Mouse (Mus musculus) midbrain, embryonic 16.5 days (tissue): ENCODE results near the gene 5430419D17Rik. TPM values are rescaled to one million over a fixed set of nuclear protein-coding genes. Genes with fewer than 3 reads are reported as not detected.

Experiments used
- ATAC-seq: fragments of 200-750 bp; cut with Nextera tagmentation; 2 replicates; pipeline ENCODE4 v1.8.0; 2017; ENCODE audit warnings: moderate TSS enrichment
- H3K27ac ChIP-seq: fragments of 300-500 bp; sonication (generic); 2 replicates; pipeline ENCODE4 v1.5.1; 2014; ENCODE audit warnings: mild to moderate bottlenecking, low read length, mixed read lengths
- H3K27me3 ChIP-seq: fragments of 300-500 bp; sonication (generic); 2 replicates; pipeline ENCODE4 v1.6.1; 2014; ENCODE audit warnings: low read depth, low read length, mixed read lengths; ENCODE audit not compliant: control insufficient read depth, insufficient read depth
- H3K36me3 ChIP-seq: fragments of 300-500 bp; sonication (generic); 2 replicates; pipeline ENCODE4 v1.6.1; 2014; ENCODE audit warnings: mild to moderate bottlenecking, low read length, moderate library complexity, mixed read lengths; ENCODE audit not compliant: control insufficient read depth, insufficient read depth
- H3K4me1 ChIP-seq: fragments of 300-500 bp; sonication (generic); 2 replicates; pipeline ENCODE4 v1.6.1; 2014; ENCODE audit warnings: mild to moderate bottlenecking, low read length, mixed read lengths; ENCODE audit not compliant: control insufficient read depth, insufficient read depth
- H3K4me2 ChIP-seq: fragments of 300-500 bp; sonication (generic); 2 replicates; pipeline ENCODE4 v1.6.1; 2014; ENCODE audit warnings: mild to moderate bottlenecking, low read length, mixed read lengths
- H3K4me3 ChIP-seq: fragments of 300-500 bp; sonication (generic); 2 replicates; pipeline ENCODE4 v1.5.1; 2014; ENCODE audit warnings: low read depth, mild to moderate bottlenecking, low read length, moderate library complexity, mixed read lengths
- H3K9ac ChIP-seq: fragments of 300-500 bp; sonication (generic); 2 replicates; pipeline ENCODE4 v1.6.1; 2014; ENCODE audit warnings: low read depth, low read length, mixed read lengths
- H3K9me3 ChIP-seq: fragments of 300-500 bp; sonication (generic); replicated peaks from 2 replicates; pipeline ENCODE4 v1.6.1; 2014; ENCODE audit warnings: mild to moderate bottlenecking, low read length, mixed read lengths; ENCODE audit not compliant: control insufficient read depth, poor library complexity, severe bottlenecking
- WGBS: fragments of 180-500 bp; shearing (Covaris S2); extraction: QIAGEN DNeasy Blood & Tissue Kit; methylation state at CpG from one replicate; pipeline ENCODE4 v1.1.7; 2014; 5-methylcytosine and 5-hydroxymethylcytosine counted together
- polyA plus RNA-seq: library from polyadenylated mRNA; unstranded; fragments of >200 nt; fragmentation: Nextera tagmentation; extraction: Ambion mirVana; gene quantifications from 2 replicates; pipeline ENCODE4 v1.2.1, GENCODE M21; 2015

5430419D17Rik gene
- polyA plus RNA-seq, 1 experiment from 2014 or later = not detected

DNA sequence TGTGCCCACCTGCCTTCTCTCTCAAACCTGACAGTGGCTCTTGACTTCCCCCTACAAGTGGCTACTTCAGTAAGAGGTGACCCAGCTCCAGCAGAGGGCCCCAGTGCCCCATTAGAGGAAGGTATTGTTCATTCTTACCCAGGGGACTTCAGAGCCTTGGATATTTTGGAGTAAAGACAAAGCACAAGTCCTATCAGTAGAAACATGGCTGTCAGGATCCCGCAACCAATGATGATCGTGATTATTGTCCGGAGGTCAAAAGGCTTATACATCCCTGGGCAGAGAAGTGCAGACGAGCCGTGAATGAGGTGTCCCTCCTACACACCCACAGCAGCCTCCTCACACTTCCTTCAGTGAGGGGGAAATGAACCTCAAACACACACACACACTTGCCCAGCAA, 152.9 kb downstream of the 5430419D17Rik start:
- Histone ChIP-seq H3K27me3 (no peaks in the 10 kb centered on the region), H3K27ac (no peak overlapping the region), H3K36me3 (no peaks in the 10 kb centered on the region), H3K9me3 (no peaks in the 10 kb centered on the region), H3K4me2 (no peak overlapping the region), H3K4me1 (no peaks in the 10 kb centered on the region), H3K9ac (no peak overlapping the region), H3K4me3 (no peak overlapping the region)
- no peak for ATAC-seq
- 89% methylated on average over 5 of the region's 5 CpGs for WGBS

DNA sequence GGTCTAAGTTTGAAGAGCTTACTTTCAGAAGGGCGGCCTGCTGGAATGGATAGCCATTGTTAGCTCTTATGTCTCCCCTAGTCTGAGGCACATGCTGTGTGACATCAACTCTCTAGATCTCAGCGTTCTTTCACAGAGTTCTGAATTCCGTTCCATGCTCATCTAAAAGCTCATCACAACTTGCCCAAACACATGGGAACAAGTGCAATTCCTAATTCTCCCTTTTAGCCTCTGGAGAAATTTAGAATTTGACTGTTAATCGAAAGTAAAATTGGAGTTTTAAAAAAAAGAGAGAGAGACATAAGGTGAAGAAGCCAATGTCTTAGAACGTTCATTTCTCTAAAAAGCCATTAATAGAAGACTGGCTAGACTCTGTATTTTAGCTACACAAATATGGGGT, 155.2 kb downstream of the 5430419D17Rik start, which contains the start of gene Fam24b:
Fam24b (minus strand) TSS at position 101 of the 400 bp plus-strand sequence.
- Histone ChIP-seq H3K4me2 (no peak within 1 kb of the TSS), H3K9me3 (no peaks in the 10 kb centered on the region), H3K4me3 (no peak within 1 kb of the TSS), H3K4me1 (no peaks in the 10 kb centered on the region), H3K27ac (no peak within 1 kb of the TSS), H3K9ac (no peak within 1 kb of the TSS), H3K27me3 (no peaks in the 10 kb centered on the region), H3K36me3 (no peaks in the 10 kb centered on the region)
- 92% methylated on average over 5 of the region's 5 CpGs for WGBS
- ATAC-seq = no peak

DNA sequence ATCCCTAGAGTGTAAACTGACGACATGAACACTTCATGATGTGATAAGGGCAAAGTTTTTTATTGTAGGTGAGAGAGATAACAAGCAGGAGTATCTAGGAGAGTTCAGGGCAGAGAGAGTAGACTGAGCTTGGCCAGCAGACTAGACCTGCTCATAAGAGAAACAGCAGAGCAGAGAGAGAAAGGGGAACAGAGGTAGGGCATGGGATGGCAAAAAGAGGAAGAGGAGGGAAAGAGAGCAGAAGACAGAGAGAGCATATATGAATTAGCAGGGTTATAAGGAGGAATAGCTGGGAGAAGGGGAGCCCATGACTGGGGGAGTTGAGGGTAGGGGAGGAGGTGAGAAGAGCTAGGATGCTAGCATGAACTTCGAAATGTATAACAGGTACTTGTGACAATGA, 157.5 kb downstream of the 5430419D17Rik start:
- ATAC-seq = no peak
- H3K4me2 ChIP-seq = no peak overlapping the region
- no peak overlapping the region for H3K9ac ChIP-seq
- no peak overlapping the region for H3K4me3 ChIP-seq
- H3K9me3 ChIP-seq = no peaks in the 10 kb centered on the region
- WGBS = 79% methylated on average over 2 of the region's 2 CpGs
- H3K27me3 ChIP-seq = no peaks in the 10 kb centered on the region
- no peaks in the 10 kb centered on the region for H3K4me1 ChIP-seq
- no peaks in the 10 kb centered on the region for H3K36me3 ChIP-seq
- no peak overlapping the region for H3K27ac ChIP-seq

DNA sequence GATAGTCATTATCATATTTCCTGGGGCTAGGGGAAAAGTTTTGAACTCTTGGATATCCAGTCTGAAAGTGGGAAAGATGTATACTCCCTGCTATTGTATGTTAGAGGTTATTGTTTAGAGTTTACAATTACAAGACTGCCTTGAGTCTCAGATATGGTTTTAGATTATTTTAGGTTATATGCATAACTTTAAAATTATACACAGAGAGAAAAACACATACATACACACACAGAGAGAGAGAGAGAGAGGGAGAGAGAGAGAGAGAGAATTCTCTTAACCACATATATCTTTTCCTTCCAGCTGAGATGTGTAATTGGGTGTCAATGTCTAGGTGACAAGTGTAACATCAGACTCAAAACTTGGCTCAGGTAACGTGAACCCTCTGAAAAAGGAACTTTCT, 159.4 kb downstream of the 5430419D17Rik start, which contains the start of gene Fam24a:
Fam24a (plus strand) TSS at position 301 of the 400 bp plus-strand sequence.
- Histone ChIP-seq H3K4me1 (no peaks in the 10 kb centered on the region), H3K9ac (no peak within 1 kb of the TSS), H3K27me3 (no peaks in the 10 kb centered on the region), H3K4me2 (no peak within 1 kb of the TSS), H3K36me3 (no peaks in the 10 kb centered on the region), H3K4me3 (no peak within 1 kb of the TSS), H3K9me3 (no peaks in the 10 kb centered on the region), H3K27ac (no peak within 1 kb of the TSS)
- ATAC-seq = no peak
- WGBS = 44% methylated on average over 1 of the region's 1 CpGs

DNA sequence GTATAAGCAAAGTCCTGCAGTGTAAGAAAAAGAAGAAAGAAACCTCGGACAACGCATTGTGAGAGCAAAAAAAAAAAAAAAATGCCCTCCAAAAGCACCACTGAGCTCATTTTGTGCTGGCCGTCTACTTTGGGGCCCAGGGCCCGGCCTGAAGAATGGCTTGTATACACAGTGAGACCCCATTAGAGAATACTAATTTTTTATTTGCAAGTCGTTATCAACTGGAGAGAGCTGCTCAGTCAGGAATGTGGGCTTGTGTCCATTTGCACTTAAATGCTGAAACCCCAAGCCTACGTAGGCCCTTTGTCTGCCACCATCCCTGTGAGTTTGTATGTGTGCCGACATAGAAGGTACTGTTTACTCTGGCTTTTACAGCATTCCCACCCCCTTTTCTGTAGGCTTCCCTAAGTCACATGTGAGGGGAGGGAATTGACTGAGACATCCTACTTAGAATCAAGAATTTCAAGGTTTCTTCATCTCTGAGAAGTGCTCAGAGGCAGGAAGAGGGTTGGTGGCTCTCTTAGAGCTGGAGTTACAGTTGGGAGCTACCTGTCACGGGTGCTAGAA, 163.4 kb downstream of the 5430419D17Rik start:
- no peaks in the 10 kb centered on the region for H3K4me1 ChIP-seq
- H3K27ac ChIP-seq = no peak overlapping the region
- H3K9me3 ChIP-seq = no peaks in the 10 kb centered on the region
- H3K4me2 ChIP-seq = no peak overlapping the region
- H3K27me3 ChIP-seq = no peaks in the 10 kb centered on the region
- H3K4me3 ChIP-seq = no peak overlapping the region
- no peak for ATAC-seq
- 32% methylated on average over 8 of the region's 8 CpGs for WGBS
- H3K9ac ChIP-seq = no peak overlapping the region
- H3K36me3 ChIP-seq = peaks cover 5% of the 10 kb centered on the region

DNA sequence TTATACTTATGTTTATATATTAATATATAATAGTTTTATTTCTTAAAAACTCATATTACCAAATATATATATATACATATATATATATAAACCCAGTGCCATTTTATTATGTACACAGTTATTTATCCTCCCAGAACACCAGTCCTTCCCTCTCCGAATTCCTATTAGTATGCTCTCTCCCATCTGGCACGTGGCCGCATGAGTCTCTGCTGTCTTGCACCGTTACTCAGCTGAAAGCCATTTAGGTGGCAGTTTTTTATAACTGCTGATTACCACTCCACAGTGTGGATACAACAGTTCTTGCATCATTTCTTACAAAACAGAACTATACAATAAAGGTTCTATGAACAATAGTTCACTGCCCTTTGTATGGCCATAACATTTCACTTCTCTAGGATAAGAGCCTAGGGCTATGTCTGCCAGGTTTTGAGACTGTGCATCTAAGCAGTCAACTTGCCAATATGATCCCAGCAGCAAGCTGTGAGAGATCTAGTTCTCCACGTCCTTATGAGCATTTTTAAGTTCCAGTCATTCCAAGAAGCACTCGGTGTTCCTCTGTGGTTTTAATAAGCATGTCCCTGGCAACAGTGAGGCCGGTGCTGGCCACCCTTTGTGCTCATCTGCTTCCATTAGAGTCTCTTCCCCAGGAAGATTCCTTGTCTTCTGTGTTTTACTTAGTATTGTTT, 171.8 kb downstream of the 5430419D17Rik start:
- ATAC-seq = no peak
- Histone ChIP-seq H3K9me3 (no peaks in the 10 kb centered on the region), H3K9ac (no peak overlapping the region), H3K4me2 (no peak overlapping the region), H3K4me1 (no peaks in the 10 kb centered on the region), H3K36me3 (peaks cover 21% of the 10 kb centered on the region), H3K27me3 (no peaks in the 10 kb centered on the region), H3K4me3 (no peak overlapping the region), H3K27ac (no peak overlapping the region)
- WGBS = 74% methylated on average over 7 of the region's 7 CpGs

Other genes starting within 250 kb of the 5430419D17Rik start
- gene Htra1, start 238.3 kb upstream of the 5430419D17Rik start, polyA plus RNA-seq = 15.5 and 15.6 TPM in 2 replicates
- not detected in 2 replicates for gene Dmbt1, start 142.3 kb upstream of the 5430419D17Rik start, polyA plus RNA-seq
- gene 4933402N03Rik, start 28.1 kb upstream of the 5430419D17Rik start, polyA plus RNA-seq = not detected in 2 replicates
- not detected in 2 replicates for gene Cuzd1, start 147.9 kb downstream of the 5430419D17Rik start, polyA plus RNA-seq
- not detected in 2 replicates for gene Fam24b, start 155.1 kb downstream of the 5430419D17Rik start, polyA plus RNA-seq
- not detected in 2 replicates for gene Fam24a, start 159.5 kb downstream of the 5430419D17Rik start, polyA plus RNA-seq
- 29.9 and 32.4 TPM in 2 replicates for gene 2310057M21Rik, start 188.4 kb downstream of the 5430419D17Rik start, polyA plus RNA-seq
- 48.6 and 49.2 TPM in 2 replicates for gene Pstk, start 196.7 kb downstream of the 5430419D17Rik start, polyA plus RNA-seq
- 12.6 and 15.0 TPM in 2 replicates for gene Ikzf5, start 236.1 kb downstream of the 5430419D17Rik start, polyA plus RNA-seq
- 115 and 121 TPM in 2 replicates for gene Acadsb, start 236.2 kb downstream of the 5430419D17Rik start, polyA plus RNA-seq